Mouse (Mus musculus): ENCODE data around the gene Rprd2. TPM values are rescaled to one million over a fixed set of nuclear protein-coding genes. Genes with fewer than 3 reads are reported as not detected.
"Not testable (repeated sequence)": the region's sequence is repeated elsewhere in the genome, so short reads cannot be mapped to it uniquely, and the experiment has no call there.

The Rprd2 gene
- total RNA-seq, 2 experiments from 2014 or later = 43.9 to 50.6 TPM

- DNase-seq = peak; percentile 67
Measured at GRCm38 (mm10) chr3:95818026-95818511, 594 bp downstream of the Rprd2 start.

- DNase-seq = no peak
Measured at GRCm38 (mm10) chr3:95816681-95817080, 2.0 kb downstream of the Rprd2 start.

GRCm38 (mm10) chr3:95808384-95808783, 10.3 kb downstream of the Rprd2 start:
- no peak for DNase-seq

GRCm38 (mm10) chr3:95807630-95808029, 11.0 kb downstream of the Rprd2 start:
- DNase-seq = not testable (repeated sequence)

- no peak for DNase-seq
Measured at GRCm38 (mm10) chr3:95806677-95807076, 12.0 kb downstream of the Rprd2 start.

- no peak for DNase-seq
Measured at GRCm38 (mm10) chr3:95803851-95804250, 14.8 kb downstream of the Rprd2 start.

- no peak for DNase-seq
Measured at GRCm38 (mm10) chr3:95798756-95799155, 19.9 kb downstream of the Rprd2 start.

GRCm38 (mm10) chr3:95794299-95794698, 24.4 kb downstream of the Rprd2 start:
- no peak for DNase-seq

GRCm38 (mm10) chr3:95793662-95794061, 25.0 kb downstream of the Rprd2 start:
- DNase-seq = no peak

- DNase-seq = no peak
Measured at GRCm38 (mm10) chr3:95785501-95785900, 33.2 kb downstream of the Rprd2 start.

GRCm38 (mm10) chr3:95771985-95772384, 46.7 kb downstream of the Rprd2 start:
- DNase-seq = peak; percentile 43

- DNase-seq = no peak
Measured at GRCm38 (mm10) chr3:95765534-95765933, 53.1 kb downstream of the Rprd2 start.

- DNase-seq = no peak
Measured at GRCm38 (mm10) chr3:95763811-95764210, 54.9 kb downstream of the Rprd2 start.

GRCm38 (mm10) chr3:95762961-95763360, 55.7 kb downstream of the Rprd2 start:
- no peak for DNase-seq

- no peak for DNase-seq
Measured at GRCm38 (mm10) chr3:95761771-95762170, 56.9 kb downstream of the Rprd2 start.

GRCm38 (mm10) chr3:95760656-95761055, 58.0 kb downstream of the Rprd2 start:
- DNase-seq = no peak

- no peak for DNase-seq
Measured at GRCm38 (mm10) chr3:95760106-95760505, 58.6 kb downstream of the Rprd2 start, which contains the start of gene Tars2. Gene Tars2, minus strand, starts transcription at chr3:95760206.

- no peak for DNase-seq
Measured at GRCm38 (mm10) chr3:95758467-95759218, 60.0 kb downstream of the Rprd2 start.

GRCm38 (mm10) chr3:95756808-95757207, 61.9 kb downstream of the Rprd2 start:
- DNase-seq = no peak

- DNase-seq = peak; percentile 95
Measured at GRCm38 (mm10) chr3:95754345-95755206, 64.1 kb downstream of the Rprd2 start.

GRCm38 (mm10) chr3:95752935-95753334, 65.7 kb downstream of the Rprd2 start:
- DNase-seq = no peak

- DNase-seq = peak; percentile 56
Measured at GRCm38 (mm10) chr3:95740406-95740805, 78.3 kb downstream of the Rprd2 start.
